Mouse (Mus musculus): ENCODE data around the gene Mrpl17.

GRCm38 (mm10) chr7:105810877-105811489, at the start of gene Mrpl17:
- peak; percentile 94 for TF ChIP-seq POLR2A (IDR thresholded peaks at IDR 0.05; ENCODE audit: insufficient read length, low read depth)
- no peak for TF ChIP-seq E2F4 (IDR thresholded peaks at IDR 0.05; ENCODE audit: insufficient read depth)
- TF ChIP-seq TCF12 (IDR thresholded peaks at IDR 0.05; ENCODE audit: insufficient read depth, poor library complexity, severe bottlenecking), result no peak
- TF ChIP-seq POLR2AphosphoS2 (IDR thresholded peaks at IDR 0.05; ENCODE audit: insufficient read length, low read depth), result peak; percentile 73
- no peak for TF ChIP-seq MAX (IDR thresholded peaks at IDR 0.05; ENCODE audit: low read depth)

Data from myocyte (in vitro differentiated cells).